Mouse (Mus musculus): Measurements from ENCODE around the gene Ank2.
A peak's percentile ranks its signal among the peaks of the same experiment; 100 is the strongest.

The Ank2 gene

DNA sequence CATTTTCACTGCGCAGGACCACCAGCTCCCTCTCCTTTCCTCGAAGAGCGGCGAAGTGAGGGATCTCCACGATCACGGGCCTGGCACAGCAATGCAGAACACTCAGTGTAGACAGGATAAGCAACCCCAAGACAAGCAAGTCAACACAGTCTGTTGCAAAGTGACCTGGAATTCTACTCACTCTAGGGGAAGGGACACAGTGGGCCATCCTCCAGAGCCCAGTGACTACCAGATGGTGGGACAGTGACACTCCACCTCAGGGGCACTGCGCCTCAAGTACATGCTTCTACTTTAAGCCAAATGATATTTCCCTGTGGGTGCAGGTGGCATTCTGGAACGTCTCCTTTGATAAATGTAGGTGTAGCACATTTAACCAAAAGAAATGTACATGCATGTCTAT lies 536.8 kb downstream of the Ank2 start:
- no peak for DNase-seq

DNA sequence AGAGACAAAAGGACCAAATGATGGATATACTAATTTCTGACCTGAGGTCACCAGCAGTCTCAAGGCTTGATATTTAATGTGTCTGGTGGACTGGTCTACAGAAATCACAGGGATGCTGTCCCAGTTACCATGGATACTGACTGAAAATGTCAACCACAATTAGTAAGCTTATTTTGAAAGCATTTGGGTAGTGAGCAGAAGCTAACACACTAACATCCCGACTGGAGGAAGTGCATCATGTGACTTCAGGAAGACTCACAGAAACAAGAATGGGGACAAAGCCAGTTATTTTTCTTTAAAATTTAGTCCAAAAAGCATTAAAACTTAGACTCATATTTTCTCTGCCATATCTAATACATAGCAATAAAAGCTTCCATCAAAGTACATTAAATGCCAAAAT lies 546.5 kb downstream of the Ank2 start:
- no peak for DNase-seq

DNA sequence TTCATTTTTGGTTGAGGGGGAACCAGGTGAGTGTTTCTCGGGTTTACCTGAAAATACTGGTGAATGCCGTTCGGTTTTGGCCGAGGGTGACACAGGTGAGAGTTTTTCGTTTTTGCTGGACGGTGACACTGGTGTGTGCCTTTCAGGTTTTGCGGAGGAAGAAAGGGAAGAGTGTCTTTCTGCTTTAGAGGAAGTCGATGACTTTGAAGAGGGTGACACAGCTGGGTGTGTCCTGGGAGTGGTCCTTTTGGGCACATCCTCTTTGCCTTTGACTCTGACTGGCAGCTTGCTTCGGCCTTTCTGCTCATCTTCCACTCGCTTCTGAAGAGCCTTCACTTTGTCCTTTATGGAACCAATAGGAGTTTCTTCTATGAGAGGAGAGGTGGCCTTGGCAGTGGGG lies 552.6 kb downstream of the Ank2 start:
- DNase-seq: no peak

DNA sequence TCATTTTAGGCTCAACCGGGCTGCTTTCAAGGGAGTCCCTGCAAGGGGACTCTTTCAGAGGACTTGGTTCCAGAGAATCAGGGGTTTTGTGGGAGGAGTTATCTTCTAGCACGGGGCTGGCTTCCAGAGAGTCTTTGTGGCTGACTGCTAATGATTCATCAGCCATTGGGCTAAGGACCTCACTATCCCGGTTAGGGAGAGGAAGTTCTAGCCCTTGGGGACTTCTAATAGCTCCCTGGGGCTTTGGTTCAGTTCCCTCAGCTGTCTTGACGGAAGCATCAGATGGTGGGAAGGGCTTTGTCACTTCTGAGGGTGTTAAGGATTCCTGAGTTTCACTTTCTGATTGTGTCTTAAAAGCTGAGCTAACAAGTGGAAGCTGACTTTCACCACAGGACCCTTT lies 554.3 kb downstream of the Ank2 start:
- DNase-seq: peak; percentile 11

DNA sequence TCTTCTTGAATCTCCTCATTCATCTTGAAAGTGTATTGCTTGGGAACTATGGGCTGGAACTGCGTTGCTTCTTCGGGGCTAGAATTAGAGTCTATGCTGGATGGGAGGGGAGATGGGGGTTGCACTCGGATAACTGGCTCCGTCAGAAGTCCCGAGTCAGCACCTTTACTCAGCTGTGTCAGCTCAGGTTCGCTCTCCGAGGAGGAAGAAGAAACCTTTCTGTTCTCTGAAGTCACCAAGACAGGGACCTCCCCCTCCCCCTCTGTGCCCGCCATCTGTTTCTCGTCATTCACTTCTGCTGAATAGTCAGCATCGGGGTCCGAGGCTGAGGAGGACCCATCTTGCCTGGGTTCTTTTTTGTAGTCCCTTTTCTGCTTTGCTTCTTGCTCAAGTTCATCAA lies 555.1 kb downstream of the Ank2 start:
- no peak for DNase-seq

DNA sequence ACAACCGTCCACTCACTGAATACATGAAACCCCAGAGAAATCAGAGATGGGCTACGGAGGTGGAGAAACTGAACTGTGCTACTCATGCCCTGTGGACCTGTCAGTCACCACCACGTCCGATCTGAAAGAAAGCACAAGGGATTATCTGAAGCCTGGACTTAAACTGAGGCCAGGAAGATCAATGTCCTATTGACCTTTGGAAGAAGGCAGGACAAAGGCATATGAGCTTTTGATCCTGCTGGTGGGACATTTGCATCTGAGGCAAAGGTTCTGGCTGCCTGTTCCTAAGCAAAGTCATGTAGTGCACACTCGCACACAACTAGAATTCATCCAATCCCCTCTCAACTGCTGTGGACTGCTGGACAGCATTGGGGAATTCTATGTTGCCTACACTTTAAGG lies 558.7 kb downstream of the Ank2 start:
- DNase-seq: no peak

DNA sequence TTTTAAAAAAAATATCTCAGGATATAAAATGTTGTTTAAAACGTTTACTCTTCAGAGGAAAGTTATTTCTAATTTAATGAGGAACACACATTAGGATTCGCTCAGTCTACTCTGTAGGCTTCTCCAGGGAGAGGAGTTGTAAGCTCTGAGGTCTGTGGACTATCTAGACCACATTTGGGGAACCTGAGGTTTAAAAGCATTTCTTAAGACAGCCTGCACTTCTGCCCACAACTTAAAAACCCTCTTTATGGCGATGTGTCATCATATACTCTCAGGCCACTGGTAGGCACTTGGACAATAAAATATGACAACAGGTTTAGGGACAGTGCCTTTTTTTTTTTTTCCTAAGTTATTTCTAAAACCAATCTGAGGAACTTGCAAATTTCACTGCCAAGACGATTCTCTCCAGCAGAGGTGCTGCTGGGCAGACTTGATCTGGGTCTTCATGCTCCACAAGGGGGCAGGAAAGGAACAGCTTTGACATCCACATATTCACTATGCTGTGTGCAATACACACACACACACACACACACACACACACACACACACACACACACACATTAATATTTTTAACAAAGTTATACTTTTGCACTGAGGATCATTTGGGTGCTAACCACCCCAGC lies 567.2 kb downstream of the Ank2 start:
- peak; percentile 47 for DNase-seq

DNA sequence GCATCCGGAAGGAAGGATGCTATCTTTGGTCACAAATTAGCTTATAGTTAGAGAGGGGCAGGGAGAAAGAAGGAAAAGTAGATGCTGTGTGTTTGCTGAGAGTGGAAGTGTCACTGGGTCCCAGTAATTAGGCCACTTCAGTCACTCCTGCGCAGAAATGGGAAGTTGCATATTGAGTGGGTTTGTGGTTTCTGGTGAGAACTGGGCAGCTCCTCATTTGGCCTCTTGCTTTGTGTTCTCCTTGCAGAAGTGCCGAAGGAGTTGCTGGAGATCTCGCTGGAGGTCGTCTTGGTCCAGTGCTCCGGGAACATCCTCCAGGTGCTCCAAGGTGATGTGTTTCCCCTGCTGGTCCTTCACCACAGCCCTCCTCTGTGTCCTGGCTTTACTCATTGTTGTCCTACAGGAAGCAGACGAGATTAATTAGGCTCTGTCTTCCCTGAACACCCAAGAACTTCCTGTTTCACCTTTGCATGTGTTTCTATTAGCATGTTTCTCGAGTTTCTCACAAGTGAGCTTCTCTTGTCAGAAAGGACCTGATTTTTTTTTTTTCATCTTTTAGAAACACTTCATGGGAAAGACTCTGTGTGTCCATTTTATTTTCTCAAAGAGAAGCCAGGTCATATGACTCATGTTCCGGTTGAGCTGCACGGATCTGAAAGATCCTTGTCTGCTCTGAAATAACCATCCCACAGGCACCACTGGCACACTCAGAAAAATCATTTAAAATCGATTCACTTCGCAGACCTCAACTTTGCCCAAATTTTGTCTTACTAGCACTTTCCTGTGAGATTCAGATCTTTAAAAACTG lies 575.4 kb downstream of the Ank2 start:
- DNase-seq: no peak

DNA sequence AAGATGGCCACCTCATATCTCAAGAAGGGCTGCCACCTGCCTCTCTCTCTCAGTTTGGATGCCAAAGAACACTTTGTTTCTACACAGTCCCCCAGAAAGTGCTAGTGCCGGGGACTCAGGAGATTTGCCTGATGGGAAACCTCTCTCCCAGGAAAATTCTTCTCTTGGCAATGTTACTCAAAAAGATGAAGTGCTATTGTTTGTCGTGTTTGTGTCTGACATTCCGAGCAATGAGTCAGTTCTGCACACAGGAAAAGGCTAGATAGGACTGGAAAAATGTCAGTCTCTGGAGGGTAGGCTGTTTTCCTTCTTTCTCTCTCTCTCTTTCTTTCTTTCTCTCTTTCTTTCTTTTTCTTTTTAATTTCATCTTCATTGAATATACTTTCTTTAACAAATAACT lies 577.2 kb downstream of the Ank2 start:
- DNase-seq: no peak

DNA sequence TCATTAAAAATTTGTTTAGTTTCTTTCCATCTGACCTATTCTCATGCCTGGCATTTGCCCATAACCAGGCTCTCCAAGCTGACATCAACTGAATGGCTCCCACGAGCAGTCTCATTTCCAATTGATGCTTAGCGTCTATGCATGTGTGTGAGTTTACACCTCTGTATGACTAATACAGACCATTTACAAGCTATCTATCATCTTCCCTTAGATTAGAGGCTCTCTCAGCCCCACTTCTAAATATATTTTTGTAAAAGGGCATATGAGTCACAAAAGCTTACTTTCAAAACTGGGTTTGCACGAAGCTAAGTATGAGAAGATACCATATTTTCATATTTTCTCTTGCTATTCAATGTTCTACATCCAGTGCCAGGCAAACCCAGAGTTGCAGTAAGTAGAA lies 578.9 kb downstream of the Ank2 start:
- no peak for DNase-seq

DNA sequence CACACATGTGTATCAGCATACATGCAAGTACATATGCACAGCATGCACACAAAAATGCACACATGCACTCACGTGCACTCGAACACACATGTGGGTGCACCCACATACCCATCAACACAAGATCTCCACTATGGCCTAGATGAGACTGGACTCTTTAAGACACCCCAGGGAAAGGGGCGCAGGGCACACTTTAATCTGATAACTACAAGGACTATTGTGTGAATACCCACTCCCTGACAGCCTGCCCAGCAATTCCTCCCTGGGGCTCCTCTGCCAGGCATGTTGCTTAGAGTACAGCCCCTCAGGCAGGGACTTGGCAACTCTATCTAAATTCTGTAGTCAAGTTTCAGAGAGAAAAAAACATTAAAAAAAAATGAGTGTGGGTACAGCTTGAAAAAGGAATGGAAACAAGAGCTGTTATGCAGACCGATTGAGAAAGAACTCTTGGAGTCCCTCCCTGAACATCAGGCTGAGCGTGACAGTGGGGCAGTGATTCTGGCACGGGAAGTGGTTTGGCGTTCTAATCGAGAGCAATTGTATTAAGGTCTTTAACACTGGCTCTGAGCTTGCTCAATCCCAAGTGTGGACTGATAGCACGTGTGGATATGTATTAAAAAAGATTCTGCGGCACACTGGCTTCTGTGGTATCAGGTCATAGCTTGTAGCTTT lies 580.2 kb downstream of the Ank2 start:
- DNase-seq: peak; percentile 28

DNA sequence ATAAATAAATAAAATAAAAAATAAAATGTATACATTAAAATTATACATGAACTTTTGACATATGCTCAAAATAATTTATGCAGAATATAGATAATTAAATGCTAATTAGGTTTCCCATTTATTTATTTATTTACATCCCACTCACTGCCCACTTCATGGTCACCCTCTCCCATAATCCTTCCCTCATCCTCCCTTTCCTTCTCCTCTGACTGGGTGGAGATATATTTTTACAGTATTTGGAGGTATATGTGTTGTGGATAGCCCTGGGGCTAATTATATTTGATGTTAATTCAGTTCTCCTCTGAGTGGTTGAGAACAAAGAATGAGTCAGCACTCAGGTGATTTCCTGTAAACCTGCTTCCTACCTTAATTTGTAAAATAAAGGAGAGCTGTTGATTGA lies 582.8 kb downstream of the Ank2 start:
- no peak for DNase-seq

DNA sequence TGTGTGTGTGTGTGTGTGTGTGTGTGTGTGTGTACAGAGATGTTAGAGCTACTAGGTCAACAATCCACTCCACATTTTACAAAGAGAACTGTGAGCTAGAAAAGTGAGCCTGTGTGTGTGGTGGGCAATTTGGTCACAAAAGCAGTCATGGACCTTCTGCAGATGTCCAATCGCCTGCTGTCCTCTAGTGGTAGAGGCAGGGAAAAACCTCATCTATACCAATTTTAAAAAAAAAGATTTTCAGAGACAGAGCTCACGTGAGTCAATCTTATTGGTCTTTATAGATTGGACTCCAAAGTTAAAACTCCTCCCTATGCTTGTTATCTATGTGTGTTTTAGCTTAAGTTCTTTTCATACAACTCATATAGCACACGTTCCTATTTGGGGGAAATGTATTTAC lies 595.6 kb downstream of the Ank2 start:
- DNase-seq: peak; percentile 62

DNA sequence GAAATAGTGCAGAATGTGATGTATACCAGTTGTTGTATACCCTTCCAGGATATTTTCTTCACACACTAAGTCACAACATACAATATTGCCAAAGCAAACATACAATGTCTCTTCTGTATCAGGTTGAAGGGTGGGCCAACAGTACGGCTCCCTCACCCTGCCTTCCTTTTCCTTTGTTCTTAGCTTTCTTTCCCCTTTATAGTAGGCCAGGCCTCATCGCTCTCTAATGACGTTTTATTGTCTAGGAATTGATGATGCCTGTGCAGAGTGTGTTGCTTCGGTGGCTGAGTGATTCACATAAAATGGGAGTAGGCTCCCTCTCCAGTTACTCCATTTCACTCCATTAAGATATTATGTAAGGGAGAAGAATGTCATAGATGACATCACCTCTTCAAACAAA lies 612.5 kb downstream of the Ank2 start:
- no peak for DNase-seq

DNA sequence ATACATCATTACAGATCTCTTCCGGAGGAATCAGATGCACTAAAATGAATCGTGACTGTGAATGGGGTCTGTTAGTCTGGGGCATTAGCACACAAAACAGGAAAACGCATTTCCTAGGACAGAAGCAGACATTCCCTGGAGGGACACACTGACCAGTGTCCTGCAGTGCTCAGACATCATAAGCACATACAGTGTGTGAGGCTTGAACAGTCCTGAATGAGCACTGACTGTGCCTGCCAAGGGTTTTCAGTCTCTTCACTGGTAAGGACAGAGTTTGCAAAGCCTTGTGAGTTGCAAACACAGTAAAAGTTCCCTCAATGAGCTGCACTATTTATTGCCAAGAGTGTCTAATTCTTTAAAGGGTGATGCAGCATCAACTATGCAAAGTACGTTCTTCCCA lies 613.1 kb downstream of the Ank2 start:
- no peak for DNase-seq

DNA sequence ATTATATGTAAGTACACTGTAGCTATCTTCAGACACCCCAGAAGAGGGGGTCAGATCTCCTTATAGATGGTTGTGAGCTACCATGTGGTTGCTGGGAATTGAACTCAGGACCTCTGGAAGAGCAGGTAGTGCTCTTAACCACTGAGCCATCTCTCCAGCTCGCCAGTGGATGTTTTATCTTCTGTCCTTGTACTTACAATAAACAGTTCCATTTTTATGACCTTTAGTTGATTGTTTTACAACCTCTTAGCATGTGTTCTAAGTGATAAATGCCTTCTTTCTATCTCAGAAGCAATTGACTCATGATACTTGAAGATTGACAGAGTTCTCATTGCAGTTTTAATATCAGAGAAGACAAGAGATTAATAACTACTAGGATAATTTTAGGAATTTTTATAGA lies 620.9 kb downstream of the Ank2 start:
- no peak for DNase-seq

Data from lung, postnatal 10 days (tissue).